Mouse (Mus musculus) myocyte (in vitro differentiated cells): ENCODE measurements around the gene Cldn18. TPM values are rescaled to one million over a fixed set of nuclear protein-coding genes. Genes with fewer than 3 reads are reported as not detected.
A peak's percentile ranks its signal among the peaks of the same experiment; 100 is the strongest.

Experiments used
- H3K27me3 ChIP-seq: one replicate; pipeline ENCODE4 v1.6.1; 2011; ENCODE audit not compliant: control insufficient read depth, insufficient read depth, insufficient read length
- H3K36me3 ChIP-seq: one replicate; pipeline ENCODE4 v1.6.1; 2011; ENCODE audit not compliant: control insufficient read depth, insufficient read depth
- H3K4me2 ChIP-seq: one replicate; pipeline ENCODE4 v1.6.1; 2011; ENCODE audit warnings: low read depth, control low read depth
- H3K4me3 ChIP-seq: one replicate; pipeline ENCODE4 v1.5.1; 2011; ENCODE audit warnings: mild to moderate bottlenecking, control low read depth, moderate library complexity
- H3K79me2 ChIP-seq: one replicate; pipeline ENCODE4 v1.6.1; 2011; ENCODE audit not compliant: control insufficient read depth, insufficient read depth
- H3ac ChIP-seq: one replicate; pipeline ENCODE4 v1.6.1; 2011; ENCODE audit not compliant: control insufficient read depth, insufficient read length
- CEBPB ChIP-seq: IDR thresholded peaks from 2 replicates; pipeline ENCODE4 v1.6.1; 2011; ENCODE audit warnings: mild to moderate bottlenecking, moderate library complexity; ENCODE audit not compliant: poor library complexity, insufficient read depth, severe bottlenecking
- E2F4 ChIP-seq: IDR thresholded peaks from one replicate; pipeline ENCODE4 v1.6.1; 2011; ENCODE audit warnings: mild to moderate bottlenecking, control low read depth, moderate library complexity; ENCODE audit not compliant: insufficient read depth
- MAX ChIP-seq: IDR thresholded peaks from one replicate; pipeline ENCODE4 v1.6.1; 2011; ENCODE audit warnings: low read depth, mild to moderate bottlenecking, control low read depth
- MYOD1 ChIP-seq, 3 experiments: IDR thresholded peaks; one replicate each; pipeline ENCODE4 v1.6.1; 2011; ENCODE audit warnings: control low read depth in 2 of 3, low read depth in 2 of 3, mild to moderate bottlenecking in 2 of 3, moderate library complexity in 1 of 3; ENCODE audit not compliant: insufficient read length in 2 of 3, control insufficient read depth in 1 of 3
- MYOG ChIP-seq, 3 experiments: IDR thresholded peaks; one replicate each; pipeline ENCODE4 v1.6.1; 2011; ENCODE audit warnings: control low read depth in 2 of 3, low read depth in 2 of 3, mild to moderate bottlenecking in 2 of 3; ENCODE audit not compliant: insufficient read length in 2 of 3, control insufficient read depth in 1 of 3, insufficient read depth in 1 of 3
- POLR2A ChIP-seq: IDR thresholded peaks from one replicate; pipeline ENCODE4 v1.6.1; 2011; ENCODE audit warnings: low read depth, mild to moderate bottlenecking, control low read depth, moderate library complexity; ENCODE audit not compliant: insufficient read length
- POLR2AphosphoS2 ChIP-seq: IDR thresholded peaks from one replicate; pipeline ENCODE4 v1.6.1; 2011; ENCODE audit warnings: low read depth, control low read depth; ENCODE audit not compliant: insufficient read length
- REST ChIP-seq: IDR thresholded peaks from one replicate; pipeline ENCODE4 v1.6.1; 2011; ENCODE audit warnings: mild to moderate bottlenecking, control low read depth, moderate library complexity; ENCODE audit not compliant: insufficient read depth, insufficient read length
- SRF ChIP-seq: IDR thresholded peaks from one replicate; pipeline ENCODE4 v1.6.1; 2011; ENCODE audit warnings: low read depth; ENCODE audit not compliant: control insufficient read depth, insufficient read length
- TCF12 ChIP-seq: IDR thresholded peaks from one replicate; pipeline ENCODE4 v1.6.1; 2011; ENCODE audit warnings: mild to moderate bottlenecking, control low read depth; ENCODE audit not compliant: poor library complexity, insufficient read depth, severe bottlenecking
- TCF3 ChIP-seq: IDR thresholded peaks from one replicate; pipeline ENCODE4 v1.6.1; 2011; ENCODE audit warnings: low read depth, control low read depth; ENCODE audit not compliant: insufficient read length
- USF1 ChIP-seq: IDR thresholded peaks from one replicate; pipeline ENCODE4 v1.6.1; 2011; ENCODE audit warnings: low read depth, mild to moderate bottlenecking, control low read depth, moderate library complexity
- polyA plus RNA-seq: library from polyadenylated mRNA; unstranded; fragments of >200 nt; fragmentation: generic; extraction: Trizol; gene quantifications from one replicate; pipeline ENCODE4 v1.2.1, GENCODE M21; 2012; ENCODE audit warnings: missing spikeins

Cldn18 gene
- polyA plus RNA-seq, 1 experiment: not detected

GRCm38 (mm10) chr9:99702215-99702614, 14.9 kb downstream of the Cldn18 start:
- Histone ChIP-seq H3K79me2 (no peaks in the 10 kb centered on the region), H3K36me3 (no peaks in the 10 kb centered on the region), H3K4me2 (no peak overlapping the region), H3ac (no peak overlapping the region), H3K4me3 (no peak overlapping the region), H3K27me3 (no peaks in the 10 kb centered on the region)
- TF ChIP-seq CEBPB (no peak), REST (no peak), TCF3 (no peak), POLR2A (no peak), POLR2AphosphoS2 (no peak), USF1 (no peak), E2F4 (no peak)

- Histone ChIP-seq H3K4me2 (peak overlapping the region; percentile 31), H3K79me2 (no peaks in the 10 kb centered on the region), H3ac (no peak overlapping the region), H3K4me3 (no peak overlapping the region), H3K36me3 (no peaks in the 10 kb centered on the region), H3K27me3 (no peaks in the 10 kb centered on the region)
- no peak for TF ChIP-seq POLR2AphosphoS2
- TF ChIP-seq CEBPB: no peak
- no peak for TF ChIP-seq MYOG (IDR thresholded peaks at IDR 0.05; ENCODE audit: control insufficient read depth in 1 of 3, insufficient read depth in 1 of 3, insufficient read length in 2 of 3, low read depth in 2 of 3)
- no peak for TF ChIP-seq SRF
- no peak for TF ChIP-seq POLR2A
- no peak for TF ChIP-seq REST
- TF ChIP-seq TCF12: no peak
These were observed 15.9 kb downstream of the Cldn18 start for GRCm38 (mm10) chr9:99701187-99701586.

- Histone ChIP-seq H3K79me2 (no peaks in the 10 kb centered on the region), H3K4me2 (peak overlapping the region; percentile 18), H3K36me3 (no peaks in the 10 kb centered on the region), H3K27me3 (no peaks in the 10 kb centered on the region), H3K4me3 (no peak overlapping the region), H3ac (no peak overlapping the region)
- no peak for TF ChIP-seq USF1
- TF ChIP-seq MYOD1 (IDR thresholded peaks at IDR 0.05; ENCODE audit: control insufficient read depth in 1 of 3, insufficient read length in 2 of 3, low read depth in 2 of 3): no peak
- TF ChIP-seq TCF3: no peak
- TF ChIP-seq CEBPB: no peak
These were observed 17.2 kb downstream of the Cldn18 start for GRCm38 (mm10) chr9:99699752-99700389.

GRCm38 (mm10) chr9:99694961-99695360, 22.1 kb downstream of the Cldn18 start:
- Histone ChIP-seq H3K36me3 (no peaks in the 10 kb centered on the region), H3K4me3 (no peak overlapping the region), H3K79me2 (no peaks in the 10 kb centered on the region), H3K27me3 (no peaks in the 10 kb centered on the region), H3K4me2 (no peak overlapping the region), H3ac (no peak overlapping the region)
- TF ChIP-seq TCF3 (no peak), MAX (no peak), REST (no peak), SRF (no peak), E2F4 (no peak), MYOD1 (IDR thresholded peaks at IDR 0.05; ENCODE audit: control insufficient read depth in 1 of 3, insufficient read length in 2 of 3, low read depth in 2 of 3) (no peak), POLR2AphosphoS2 (no peak), CEBPB (no peak), POLR2A (no peak)

- Histone ChIP-seq H3K4me3 (no peak overlapping the region), H3K27me3 (no peaks in the 10 kb centered on the region), H3K79me2 (no peaks in the 10 kb centered on the region), H3ac (no peak overlapping the region), H3K36me3 (no peaks in the 10 kb centered on the region), H3K4me2 (no peak overlapping the region)
- no peak for TF ChIP-seq CEBPB
- no peak for TF ChIP-seq USF1
These were observed 26.7 kb downstream of the Cldn18 start for GRCm38 (mm10) chr9:99690386-99690785.

- Histone ChIP-seq H3ac (no peak overlapping the region), H3K27me3 (no peaks in the 10 kb centered on the region), H3K36me3 (no peaks in the 10 kb centered on the region), H3K79me2 (no peaks in the 10 kb centered on the region), H3K4me3 (no peak overlapping the region), H3K4me2 (no peak overlapping the region)
- TF ChIP-seq MYOG (IDR thresholded peaks at IDR 0.05; ENCODE audit: control insufficient read depth in 1 of 3, insufficient read depth in 1 of 3, insufficient read length in 2 of 3, low read depth in 2 of 3) (no peak), TCF3 (no peak), POLR2A (no peak), CEBPB (no peak)
These were observed 27.3 kb downstream of the Cldn18 start for GRCm38 (mm10) chr9:99689796-99690195.
